Mouse (Mus musculus) kidney, postnatal 0 days (tissue): ENCODE measurements around the gene Cfap61. TPM values are rescaled to one million over a fixed set of nuclear protein-coding genes. Genes with fewer than 3 reads are reported as not detected.
"Not testable (repeated sequence)": the region's sequence is repeated elsewhere in the genome, so short reads cannot be mapped to it uniquely, and the experiment has no call there.

Source experiments
- ATAC-seq: fragments of 200-750 bp; cut with Nextera tagmentation; replicated peaks from 2 replicates; pipeline ENCODE4 v1.8.0; 2017; ENCODE audit warnings: low read depth, moderate number of reproducible peaks, moderate TSS enrichment, moderate library complexity; ENCODE audit not compliant: low FRiP score
- DNase-seq: peaks from one replicate; pipeline ENCODE4 v3.0.0-alpha.2; 2016; ENCODE audit warnings: low spot score
- H3K27ac ChIP-seq: fragments of 300-500 bp; sonication (generic); 2 replicates; pipeline ENCODE4 v1.5.1; 2014; ENCODE audit warnings: mild to moderate bottlenecking
- H3K27me3 ChIP-seq: fragments of 300-500 bp; sonication (generic); 2 replicates; pipeline ENCODE4 v1.6.1; 2014; ENCODE audit warnings: low read length, mixed read lengths; ENCODE audit not compliant: insufficient read depth
- H3K36me3 ChIP-seq: fragments of 300-500 bp; sonication (generic); 2 replicates; pipeline ENCODE4 v1.6.1; 2014; ENCODE audit warnings: low read length, mixed read lengths; ENCODE audit not compliant: insufficient read depth
- H3K4me1 ChIP-seq: fragments of 300-500 bp; sonication (generic); replicated peaks from 2 replicates; pipeline ENCODE4 v1.6.1; 2014; ENCODE audit warnings: antibody characterized with exemption, low read length, mixed read lengths; ENCODE audit not compliant: insufficient read depth
- H3K4me2 ChIP-seq: fragments of 300-500 bp; sonication (generic); 2 replicates; pipeline ENCODE4 v1.6.1; 2014; ENCODE audit warnings: mild to moderate bottlenecking, low read length, moderate library complexity, mixed read lengths
- H3K4me3 ChIP-seq: fragments of 300-500 bp; sonication (generic); replicated peaks from 2 replicates; pipeline ENCODE4 v1.5.1; 2014; ENCODE audit warnings: low read depth, low read length
- H3K9ac ChIP-seq: fragments of 300-500 bp; sonication (generic); 2 replicates; pipeline ENCODE4 v1.6.1; 2014; ENCODE audit warnings: low read depth, low read length
- H3K9me3 ChIP-seq: fragments of 300-500 bp; sonication (generic); replicated peaks from 2 replicates; pipeline ENCODE4 v1.6.1; 2016; ENCODE audit warnings: low read length, inconsistent platforms, mixed read lengths
- CTCF ChIP-seq: IDR thresholded peaks from 2 replicates; pipeline ENCODE4 v1.5.1; 2016; ENCODE audit warnings: antibody characterized with exemption, low read depth, mild to moderate bottlenecking, moderate library complexity
- WGBS: fragments of 180-500 bp; shearing (Covaris S2); extraction: QIAGEN DNeasy Blood & Tissue Kit; methylation state at CpG from one replicate; pipeline ENCODE4 v1.1.7; 2014; 5-methylcytosine and 5-hydroxymethylcytosine counted together
- polyA plus RNA-seq: library from polyadenylated mRNA; unstranded; fragments of >200 nt; fragmentation: Nextera tagmentation; extraction: Ambion mirVana; gene quantifications from 2 replicates; pipeline ENCODE4 v1.2.1, GENCODE M21; 2015

Gene Cfap61
- polyA plus RNA-seq, 1 experiment from 2014 or later = 0.32 TPM

- Histone ChIP-seq H3K36me3 (no peaks in the 10 kb centered on the region), H3K4me2 (0 out of 2 replicates have a peak overlapping the region, but pooled peaks have one; percentile 64), H3K27ac (no peak overlapping the region), H3K9ac (no peak overlapping the region), H3K4me1 (peaks cover 14% of the 10 kb centered on the region), H3K9me3 (no peaks in the 10 kb centered on the region), H3K4me3 (no peak overlapping the region), H3K27me3 (no peaks in the 10 kb centered on the region)
- WGBS = 75% methylated on average over 6 of the region's 6 CpGs
- no peak for DNase-seq
- no peak for TF ChIP-seq CTCF
- ATAC-seq = no peak
These were observed 29.4 kb upstream of the Cfap61 start for GRCm38 (mm10) chr2:145905156-145905555.

DNA sequence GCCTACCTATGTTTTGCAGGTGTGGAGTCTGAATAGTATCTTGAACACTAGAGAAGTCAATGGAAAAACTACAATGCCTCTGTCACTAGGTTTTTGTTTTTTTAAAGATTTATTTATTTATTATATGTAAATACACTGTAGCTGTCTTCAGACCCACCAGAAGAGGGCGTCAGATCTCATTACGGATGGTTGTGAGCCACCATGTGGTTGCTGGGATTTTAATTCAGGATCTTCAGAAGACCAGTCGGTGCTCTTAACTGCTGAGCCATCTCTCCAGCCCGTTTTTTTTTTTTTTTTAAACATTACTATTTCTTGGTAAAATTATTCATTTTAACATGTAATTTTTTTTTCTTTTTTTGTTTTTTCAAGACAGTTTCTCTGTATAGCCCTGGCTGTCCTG, 28.7 kb upstream of the Cfap61 start:
- WGBS = 52% methylated on average over 4 of the region's 4 CpGs
- H3K9ac ChIP-seq, H3K27ac ChIP-seq, H3K36me3 ChIP-seq, H3K4me3 ChIP-seq, H3K27me3 ChIP-seq, ATAC-seq, H3K4me2 ChIP-seq, DNase-seq, H3K9me3 ChIP-seq: not testable (repeated sequence)
- peaks cover 14% of the 10 kb centered on the region for H3K4me1 ChIP-seq
- TF ChIP-seq CTCF = peak; percentile 54

DNA sequence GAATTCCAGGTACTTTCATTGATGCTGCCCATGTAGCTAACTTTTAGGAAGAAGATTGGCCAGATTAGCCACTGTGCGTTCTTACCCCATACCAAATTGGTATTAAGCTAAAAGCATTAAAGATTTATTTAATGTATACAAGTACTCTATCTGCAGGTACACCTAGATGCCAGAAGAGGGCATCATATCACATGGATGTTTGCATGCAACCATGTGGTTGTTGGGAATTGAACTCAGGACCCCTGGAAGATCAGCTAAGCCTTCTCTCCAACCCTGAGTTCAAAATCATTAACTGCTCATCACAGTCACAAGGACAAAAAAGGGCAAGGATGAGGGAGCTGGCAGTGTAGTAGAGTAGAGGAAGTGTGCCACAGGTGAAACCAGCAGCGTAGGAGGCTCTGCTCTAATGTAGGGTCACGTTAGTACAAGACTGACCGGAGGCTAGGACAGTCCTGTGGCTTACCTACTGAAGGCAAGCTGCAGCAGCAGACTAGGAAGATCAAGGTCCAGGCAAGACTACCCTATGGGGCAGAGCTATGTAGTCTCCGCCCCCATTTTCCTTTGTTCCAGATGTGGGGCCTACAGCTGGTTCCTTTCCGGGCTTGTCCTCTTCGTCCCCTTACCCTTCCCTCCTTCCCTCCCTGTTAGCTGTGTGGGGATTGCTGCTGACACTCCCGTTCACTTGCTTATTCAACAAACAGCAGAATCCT, 13.5 kb upstream of the Cfap61 start:
- H3K27ac ChIP-seq = no peak overlapping the region
- no peaks in the 10 kb centered on the region for H3K4me1 ChIP-seq
- no peak overlapping the region for H3K9ac ChIP-seq
- H3K4me2 ChIP-seq = no peak overlapping the region
- no peak overlapping the region for H3K4me3 ChIP-seq
- DNase-seq = no peak
- H3K27me3 ChIP-seq = no peaks in the 10 kb centered on the region
- TF ChIP-seq CTCF = peak; percentile 39; the same call in 1 of the 2 replicates
- H3K9me3 ChIP-seq = no peaks in the 10 kb centered on the region
- no peak; the same call in 1 of the 2 replicates for ATAC-seq
- 84% methylated on average over 8 of the region's 8 CpGs for WGBS
- peaks cover 63% of the 10 kb centered on the region for H3K36me3 ChIP-seq

DNA sequence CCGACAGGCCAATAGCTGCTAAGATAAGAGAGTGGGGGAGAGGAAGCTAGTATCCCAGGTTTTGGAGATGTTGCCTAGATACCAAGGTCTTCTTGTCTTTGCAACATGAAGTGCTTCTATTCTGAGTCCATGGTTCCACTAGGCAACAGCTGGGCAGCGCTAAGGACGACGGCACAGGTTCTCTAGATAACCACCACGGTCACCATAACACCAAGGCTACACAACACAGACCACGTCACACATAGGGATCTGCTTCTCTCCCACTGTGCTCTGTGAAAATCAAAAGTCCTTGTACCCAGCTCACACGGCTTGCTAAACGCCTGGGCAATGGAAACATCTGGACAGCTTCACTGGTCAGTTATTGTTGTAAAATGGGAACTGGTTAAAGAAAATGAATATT, 2.4 kb downstream of the Cfap61 start:
- H3K4me3 ChIP-seq = no peak overlapping the region
- no peaks in the 10 kb centered on the region for H3K4me1 ChIP-seq
- no peaks in the 10 kb centered on the region for H3K27me3 ChIP-seq
- no peak for DNase-seq
- no peak for ATAC-seq
- no peaks in the 10 kb centered on the region for H3K9me3 ChIP-seq
- 83% methylated on average over 8 of the region's 8 CpGs for WGBS
- H3K9ac ChIP-seq = no peak overlapping the region
- no peak overlapping the region for H3K4me2 ChIP-seq
- no peaks in the 10 kb centered on the region for H3K36me3 ChIP-seq
- no peak for TF ChIP-seq CTCF
- H3K27ac ChIP-seq = no peak overlapping the region

DNA sequence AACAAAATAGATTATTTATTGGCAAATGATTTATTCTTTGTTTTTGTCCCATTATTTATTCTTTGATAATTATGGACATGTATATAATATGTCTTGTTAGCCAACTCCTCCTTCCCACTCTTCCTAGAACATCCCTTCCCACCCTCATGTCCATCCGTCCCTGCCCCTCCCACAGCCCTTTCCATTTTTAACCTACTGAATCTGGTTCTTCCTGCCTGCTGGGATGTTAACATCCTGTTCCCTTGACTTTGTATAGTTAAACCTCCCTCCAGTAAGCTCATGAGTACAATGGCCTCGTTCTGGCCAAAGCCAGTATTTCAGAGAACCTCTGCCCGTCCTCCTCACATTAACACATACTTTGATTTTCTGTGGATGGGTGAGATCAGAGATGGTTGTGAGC, 6.8 kb downstream of the Cfap61 start:
- no peaks in the 10 kb centered on the region for H3K27me3 ChIP-seq

DNA sequence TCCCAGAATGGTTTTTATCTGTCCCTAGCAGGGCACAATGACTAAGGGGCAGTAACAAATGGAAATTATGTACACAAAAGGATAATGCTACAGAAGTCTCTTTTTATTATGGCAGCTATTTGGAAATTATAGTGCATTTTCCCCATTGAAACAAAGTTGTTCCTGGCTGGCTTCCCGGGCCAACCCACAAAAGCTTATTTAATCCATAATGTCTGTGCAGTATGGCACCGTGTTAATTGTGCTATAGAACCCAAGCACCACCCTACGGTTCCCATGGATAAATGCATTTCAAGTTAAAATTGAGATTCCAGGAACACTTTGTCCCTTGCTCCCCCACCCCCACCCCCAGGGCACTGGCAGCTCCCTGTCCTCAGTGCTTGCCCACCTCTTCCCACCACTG, 9.7 kb downstream of the Cfap61 start:
- H3K27me3 ChIP-seq = no peaks in the 10 kb centered on the region
- H3K36me3 ChIP-seq = no peaks in the 10 kb centered on the region
- TF ChIP-seq CTCF = no peak
- no peak for DNase-seq
- no peaks in the 10 kb centered on the region for H3K4me1 ChIP-seq
- WGBS = 90% methylated on average over 3 of the region's 3 CpGs
- H3K27ac ChIP-seq = no peak overlapping the region
- H3K4me2 ChIP-seq = no peak overlapping the region
- H3K9me3 ChIP-seq = no peaks in the 10 kb centered on the region
- no peak for ATAC-seq
- H3K4me3 ChIP-seq = no peak overlapping the region
- no peak overlapping the region for H3K9ac ChIP-seq

More for the DNA sequence above, 6.8 kb downstream of the Cfap61 start:
- no peak overlapping the region for H3K4me2 ChIP-seq
- no peak overlapping the region for H3K9ac ChIP-seq
- no peak for DNase-seq
- H3K4me3 ChIP-seq = no peak overlapping the region
- no peak for TF ChIP-seq CTCF
- no peak for ATAC-seq
- 56% methylated on average over 3 of the region's 3 CpGs for WGBS
- no peaks in the 10 kb centered on the region for H3K4me1 ChIP-seq
- no peaks in the 10 kb centered on the region for H3K9me3 ChIP-seq
- no peaks in the 10 kb centered on the region for H3K36me3 ChIP-seq
- no peak overlapping the region for H3K27ac ChIP-seq
